Mouse (Mus musculus) kidney, embryonic 16.5 days (tissue): ENCODE data around the gene Arhgap10. TPM values are rescaled to one million over a fixed set of nuclear protein-coding genes. Genes with fewer than 3 reads are reported as not detected.

ENCODE experiments used
- ATAC-seq: fragments of 200-750 bp; cut with Nextera tagmentation; 2 replicates; pipeline ENCODE4 v1.8.0; 2017; ENCODE audit warnings: moderate TSS enrichment; ENCODE audit not compliant: low FRiP score, low TSS enrichment
- H3K27ac ChIP-seq: fragments of 300-500 bp; sonication (generic); 2 replicates; pipeline ENCODE4 v1.5.1; 2014; ENCODE audit warnings: low read length
- H3K27me3 ChIP-seq: fragments of 300-500 bp; sonication (generic); 2 replicates; pipeline ENCODE4 v1.6.1; 2014; ENCODE audit warnings: low read length, control low read depth, mixed read lengths; ENCODE audit not compliant: insufficient read depth
- H3K36me3 ChIP-seq: fragments of 300-500 bp; sonication (generic); 2 replicates; pipeline ENCODE4 v1.6.1; 2014; ENCODE audit warnings: low read length, control low read depth, mixed read lengths; ENCODE audit not compliant: insufficient read depth
- H3K4me1 ChIP-seq: fragments of 300-500 bp; sonication (generic); 2 replicates; pipeline ENCODE4 v1.6.1; 2014; ENCODE audit warnings: low read length, control low read depth, mixed read lengths; ENCODE audit not compliant: insufficient read depth
- H3K4me2 ChIP-seq: fragments of 300-500 bp; sonication (generic); replicated peaks from 2 replicates; pipeline ENCODE4 v1.6.1; 2014; ENCODE audit warnings: low read depth, low read length
- H3K4me3 ChIP-seq: fragments of 300-500 bp; sonication (generic); 2 replicates; pipeline ENCODE4 v1.5.1; 2014; ENCODE audit warnings: mild to moderate bottlenecking, low read length
- H3K9ac ChIP-seq: fragments of 300-500 bp; sonication (generic); replicated peaks from 2 replicates; pipeline ENCODE4 v1.6.1; 2014; ENCODE audit warnings: low read length
- H3K9me3 ChIP-seq: fragments of 300-500 bp; sonication (generic); 2 replicates; pipeline ENCODE4 v1.6.1; 2016; ENCODE audit warnings: low read length, control low read depth
- WGBS: fragments of 180-500 bp; shearing (Covaris S2); extraction: QIAGEN DNeasy Blood & Tissue Kit; methylation state at CpG from one replicate; pipeline ENCODE4 v1.1.7; 2014; 5-methylcytosine and 5-hydroxymethylcytosine counted together
- polyA plus RNA-seq: library from polyadenylated mRNA; unstranded; fragments of >200 nt; fragmentation: Nextera tagmentation; extraction: Ambion mirVana; gene quantifications from 2 replicates; pipeline ENCODE4 v1.2.1, GENCODE M21; 2015

Arhgap10 gene
- polyA plus RNA-seq, 1 experiment from 2014 or later, result 36.0 TPM

DNA sequence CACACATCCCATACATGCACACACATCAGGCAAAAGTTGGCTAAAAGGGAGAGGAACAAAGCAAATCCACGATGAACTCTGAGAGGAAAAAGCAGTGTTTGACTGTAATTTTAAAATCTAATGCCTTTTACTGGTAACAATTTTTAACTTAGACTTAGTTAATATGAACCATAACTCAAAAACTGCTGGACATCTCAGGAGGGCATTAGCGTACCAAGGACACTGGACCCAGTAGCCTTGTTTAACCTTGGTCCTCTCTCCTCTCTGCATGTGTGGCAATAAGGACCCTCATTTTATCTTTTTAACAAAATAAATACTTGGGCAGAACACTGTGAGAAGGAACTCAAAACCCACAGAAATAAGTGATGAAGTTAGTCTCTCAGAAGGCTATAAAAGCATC, 78.1 kb downstream of the Arhgap10 start:
- 93% methylated on average over 2 of the region's 2 CpGs for WGBS
- H3K4me3 ChIP-seq, result no peak overlapping the region
- peaks cover 40% of the 10 kb centered on the region for H3K4me1 ChIP-seq
- no peak overlapping the region for H3K4me2 ChIP-seq
- no peak overlapping the region for H3K27ac ChIP-seq
- H3K36me3 ChIP-seq, result 0 out of 2 replicates have a peak, but pooled peaks cover 3% of the 10 kb centered on the region
- no peak overlapping the region for H3K9ac ChIP-seq
- no peak for ATAC-seq
- H3K27me3 ChIP-seq, result no peaks in the 10 kb centered on the region
- no peaks in the 10 kb centered on the region for H3K9me3 ChIP-seq

DNA sequence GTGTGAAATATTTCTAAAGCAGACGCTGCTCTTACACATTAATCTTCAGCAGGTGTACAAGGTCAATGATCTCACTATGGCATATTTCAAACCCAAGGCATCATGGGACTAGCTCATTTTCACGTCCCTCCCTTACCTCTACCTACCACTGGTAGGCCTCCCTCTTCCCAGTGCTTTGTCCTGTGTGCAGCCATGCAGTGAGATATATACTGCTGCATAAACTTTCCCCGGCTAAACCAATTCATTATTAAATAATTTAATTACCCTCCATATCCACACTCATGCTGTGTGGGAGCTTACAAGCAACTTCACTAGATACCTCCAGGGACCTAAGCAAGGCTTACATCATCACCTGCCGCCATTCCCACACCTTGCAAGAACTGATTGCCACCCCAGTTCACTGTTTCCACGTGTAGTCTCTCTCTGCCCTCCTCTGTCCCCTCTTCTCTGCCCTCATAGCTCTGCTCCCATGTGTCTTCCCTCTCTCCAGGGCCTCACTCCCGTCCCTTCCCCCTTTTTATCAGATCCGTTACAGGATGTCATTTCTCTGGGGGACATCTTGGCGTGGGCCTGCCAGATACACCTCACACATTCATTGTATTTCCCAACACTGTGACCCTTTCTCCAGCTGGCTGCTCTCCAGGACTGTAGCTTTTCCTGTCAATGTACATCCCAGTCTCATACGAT, 79.8 kb downstream of the Arhgap10 start:
- Histone ChIP-seq H3K9me3 (no peaks in the 10 kb centered on the region), H3K9ac (no peak overlapping the region), H3K4me3 (no peak overlapping the region), H3K36me3 (no peaks in the 10 kb centered on the region), H3K27ac (peak overlapping the region; percentile 0; the same call in 1 of the 2 replicates), H3K27me3 (no peaks in the 10 kb centered on the region), H3K4me2 (no peak overlapping the region), H3K4me1 (peaks cover 42% of the 10 kb centered on the region)
- peak; percentile 47 for ATAC-seq
- WGBS, result 24% methylated on average over 9 of the region's 9 CpGs

DNA sequence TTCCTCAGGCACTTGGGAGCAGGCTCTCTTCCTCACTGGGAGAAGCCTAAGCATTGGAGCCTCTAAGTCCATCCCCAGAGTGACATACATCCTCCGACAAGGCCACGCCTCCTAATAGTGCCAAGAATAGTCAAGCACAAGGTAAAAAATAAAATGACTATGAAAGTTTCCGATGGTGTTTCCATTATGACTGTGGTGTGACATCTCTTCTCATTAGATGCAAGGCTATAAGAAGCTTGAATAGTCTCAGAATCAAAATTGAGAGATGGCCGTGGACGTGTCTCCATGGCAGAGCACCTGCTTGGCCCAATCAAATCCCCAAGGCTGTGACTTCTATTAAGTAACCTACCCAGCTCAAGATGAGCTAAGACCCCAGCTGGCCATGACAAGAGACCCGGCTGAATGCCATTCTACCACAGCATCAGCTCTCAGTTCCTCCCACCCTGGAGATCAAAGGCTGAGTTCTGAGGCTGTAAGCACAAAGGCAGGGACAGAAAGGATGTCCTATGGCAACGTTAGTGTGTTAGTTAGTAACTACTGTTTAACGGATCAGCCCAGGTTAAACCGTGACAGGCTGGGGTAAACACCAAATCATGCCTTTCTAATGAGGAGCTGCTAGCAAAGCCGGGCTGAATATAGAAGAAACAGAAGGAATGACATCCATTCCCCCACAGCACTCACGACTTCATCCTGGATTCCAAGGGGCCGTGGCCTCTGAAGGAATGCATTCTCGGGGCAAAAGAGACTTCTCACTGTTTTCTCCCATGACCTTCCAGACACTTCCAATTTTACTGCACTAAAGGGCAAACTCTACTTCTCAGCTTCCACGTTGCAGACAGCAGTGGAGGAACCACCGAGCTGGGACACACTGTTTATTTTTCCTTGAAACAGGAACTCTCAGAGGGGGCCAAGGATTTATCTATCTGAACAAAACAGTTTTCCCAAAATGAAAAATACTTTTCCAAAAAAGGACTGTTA, 81.5 kb downstream of the Arhgap10 start:
- Histone ChIP-seq H3K27ac (peak overlapping the region; percentile 75), H3K4me3 (no peak overlapping the region), H3K27me3 (no peaks in the 10 kb centered on the region), H3K9me3 (no peaks in the 10 kb centered on the region), H3K9ac (no peak overlapping the region), H3K4me2 (no peak overlapping the region), H3K36me3 (no peaks in the 10 kb centered on the region), H3K4me1 (peaks cover 44% of the 10 kb centered on the region)
- ATAC-seq, result peak; percentile 39; the same call in 1 of the 2 replicates
- 35% methylated on average over 15 of the region's 15 CpGs for WGBS

DNA sequence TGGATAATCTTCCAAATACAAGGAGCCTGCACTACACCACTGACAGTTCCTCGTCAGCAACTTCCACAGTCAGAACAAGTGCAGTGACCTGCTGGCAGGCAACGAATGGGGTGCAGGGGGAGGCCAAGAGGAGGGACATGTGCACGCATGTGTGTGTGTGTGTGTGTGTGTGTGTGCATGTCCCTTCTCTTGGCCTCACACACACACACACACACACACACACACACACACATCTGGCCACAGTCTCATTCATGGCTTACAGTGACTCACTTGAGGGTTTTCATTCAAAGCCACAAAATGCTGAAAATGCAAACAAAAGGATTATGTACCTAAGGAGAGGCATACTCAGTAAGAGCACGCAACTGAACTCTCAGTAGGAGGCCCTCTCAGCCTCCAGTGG, 84.5 kb downstream of the Arhgap10 start:
- H3K4me1 ChIP-seq, result peaks cover 35% of the 10 kb centered on the region
- ATAC-seq, result no peak
- 62% methylated on average over 4 of the region's 4 CpGs for WGBS

DNA sequence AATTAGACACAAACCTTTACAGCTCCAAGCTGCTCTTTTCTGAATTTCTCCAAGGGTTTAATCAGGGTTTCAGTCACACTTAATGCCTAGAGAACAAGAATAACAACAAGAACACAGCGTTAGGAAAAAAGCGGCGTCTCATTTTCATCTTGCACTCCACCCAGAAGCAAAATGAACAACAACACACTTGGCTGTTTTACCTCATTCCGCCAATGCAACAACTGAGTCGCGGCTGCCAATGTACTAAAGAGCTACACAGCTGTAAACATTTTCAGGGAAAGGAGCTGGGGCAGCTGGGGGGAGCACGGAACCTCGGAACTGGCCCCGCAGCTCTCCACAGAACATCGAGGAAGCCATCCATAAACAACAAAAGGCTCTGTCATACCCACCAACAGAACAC, 85.0 kb downstream of the Arhgap10 start:
- H3K4me2 ChIP-seq, result no peak overlapping the region
- H3K9me3 ChIP-seq, result no peaks in the 10 kb centered on the region
- WGBS, result 54% methylated on average over 10 of the region's 10 CpGs
- H3K9ac ChIP-seq, result no peak overlapping the region
- peaks cover 30% of the 10 kb centered on the region for H3K4me1 ChIP-seq
- no peaks in the 10 kb centered on the region for H3K27me3 ChIP-seq
- no peak overlapping the region for H3K4me3 ChIP-seq
- H3K27ac ChIP-seq, result peak overlapping the region; percentile 30; the same call in 1 of the 2 replicates
- no peak for ATAC-seq
- no peaks in the 10 kb centered on the region for H3K36me3 ChIP-seq

More for the DNA sequence above, 84.5 kb downstream of the Arhgap10 start:
- Histone ChIP-seq H3K36me3 (no peaks in the 10 kb centered on the region), H3K9me3 (no peaks in the 10 kb centered on the region), H3K27me3 (no peaks in the 10 kb centered on the region), H3K4me2 (no peak overlapping the region), H3K4me3 (no peak overlapping the region), H3K27ac (no peak overlapping the region; the same call in 1 of the 2 replicates), H3K9ac (no peak overlapping the region)

DNA sequence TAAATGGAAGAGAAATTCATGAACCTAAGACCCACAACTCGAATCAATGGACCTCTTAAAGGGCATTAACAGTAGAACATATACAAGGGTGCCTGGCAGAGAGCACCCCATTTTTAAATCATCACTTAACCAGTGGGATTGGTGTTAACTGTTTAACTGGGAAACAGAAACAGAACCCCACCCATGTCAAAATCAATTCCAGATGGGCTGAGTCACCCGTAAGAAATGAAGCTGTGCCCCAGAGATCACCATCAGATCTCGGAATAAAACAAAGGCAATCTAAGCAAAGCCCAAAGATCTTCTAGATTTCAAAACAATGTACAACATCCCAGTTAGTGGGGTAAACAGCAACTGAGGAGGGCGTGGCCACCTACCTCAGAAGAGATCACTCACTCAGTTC, 89.3 kb downstream of the Arhgap10 start:
- Histone ChIP-seq H3K9ac (no peak overlapping the region), H3K36me3 (no peaks in the 10 kb centered on the region), H3K27ac (no peak overlapping the region), H3K4me1 (peaks cover 10% of the 10 kb centered on the region), H3K4me3 (no peak overlapping the region), H3K9me3 (no peaks in the 10 kb centered on the region), H3K4me2 (no peak overlapping the region), H3K27me3 (no peaks in the 10 kb centered on the region)
- 79% methylated on average over 4 of the region's 4 CpGs for WGBS
- ATAC-seq, result no peak

DNA sequence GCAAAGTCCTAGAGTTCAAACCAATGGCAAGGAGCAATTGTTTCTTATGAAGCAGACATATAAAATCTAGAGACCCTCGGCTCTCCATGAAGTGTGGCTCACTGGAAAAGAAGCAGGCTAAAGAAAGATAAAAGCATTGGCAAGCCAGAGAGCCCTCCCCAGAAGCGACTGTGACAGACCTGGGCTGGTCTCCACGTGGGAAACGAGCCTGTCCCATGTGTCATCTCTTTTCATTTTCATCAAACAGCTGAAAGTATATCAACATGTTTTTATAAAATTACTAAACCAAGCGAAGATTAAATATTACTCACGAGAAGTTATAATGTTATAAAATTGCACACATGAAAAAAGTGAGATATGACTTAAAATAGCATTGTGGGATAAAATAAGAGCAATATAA, 89.7 kb downstream of the Arhgap10 start:
- H3K4me1 ChIP-seq, result peaks cover 9% of the 10 kb centered on the region
- H3K4me2 ChIP-seq, result no peak overlapping the region
- 83% methylated on average over 6 of the region's 6 CpGs for WGBS
- no peaks in the 10 kb centered on the region for H3K9me3 ChIP-seq
- no peak overlapping the region for H3K9ac ChIP-seq
- 0 out of 2 replicates have a peak, but pooled peaks cover 1% of the 10 kb centered on the region for H3K36me3 ChIP-seq
- H3K4me3 ChIP-seq, result no peak overlapping the region
- H3K27me3 ChIP-seq, result no peaks in the 10 kb centered on the region
- H3K27ac ChIP-seq, result no peak overlapping the region
- ATAC-seq, result no peak

DNA sequence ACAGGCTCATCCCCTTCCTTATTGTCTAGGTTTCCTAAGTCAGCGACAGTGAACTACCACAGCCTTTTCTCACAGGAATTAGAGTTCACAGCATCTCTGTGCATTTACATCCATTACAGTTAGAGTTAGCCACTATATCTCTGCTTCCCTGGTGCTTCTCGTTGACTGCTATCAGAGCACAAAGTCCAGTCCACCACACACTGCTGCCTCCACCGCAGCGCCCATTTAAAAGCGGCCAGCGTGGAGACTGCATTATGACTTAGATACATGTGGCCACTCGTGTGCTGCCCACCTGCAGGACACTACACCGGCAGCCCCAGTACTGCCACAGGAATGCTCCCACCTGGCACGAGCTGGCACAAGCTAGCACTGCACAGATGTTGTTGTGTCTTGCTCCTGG, 90.3 kb downstream of the Arhgap10 start:
- ATAC-seq, result no peak
- no peak overlapping the region for H3K4me3 ChIP-seq
- 79% methylated on average over 9 of the region's 9 CpGs for WGBS
- H3K4me1 ChIP-seq, result peaks cover 3% of the 10 kb centered on the region; the same call in 1 of the 2 replicates
- 0 out of 2 replicates have a peak, but pooled peaks cover 4% of the 10 kb centered on the region for H3K36me3 ChIP-seq
- no peak overlapping the region for H3K4me2 ChIP-seq
- H3K27me3 ChIP-seq, result no peaks in the 10 kb centered on the region
- H3K9ac ChIP-seq, result no peak overlapping the region
- H3K9me3 ChIP-seq, result no peaks in the 10 kb centered on the region
- no peak overlapping the region for H3K27ac ChIP-seq

DNA sequence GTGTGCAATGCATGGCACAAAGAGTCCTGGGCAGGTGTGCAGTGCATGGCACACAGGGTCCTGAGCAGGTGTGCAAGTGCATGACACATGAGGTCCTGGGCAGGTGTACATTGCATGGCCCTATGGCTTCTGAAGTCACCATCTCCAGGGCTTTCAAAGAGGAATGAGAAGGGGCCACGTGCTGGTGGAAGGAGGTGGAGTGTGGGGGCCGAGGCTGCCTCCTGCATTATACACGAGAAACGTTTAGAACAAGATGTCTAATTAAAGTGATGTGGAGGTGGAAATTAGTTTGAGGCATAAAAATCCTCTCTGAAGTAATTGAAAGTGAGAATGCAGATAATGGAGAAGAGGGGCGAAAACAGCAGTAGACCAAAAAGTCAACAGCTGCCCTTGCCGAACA, 93.9 kb downstream of the Arhgap10 start:
- no peak overlapping the region for H3K4me2 ChIP-seq
- H3K27ac ChIP-seq, result no peak overlapping the region
- H3K36me3 ChIP-seq, result 0 out of 2 replicates have a peak, but pooled peaks cover 4% of the 10 kb centered on the region
- no peak overlapping the region for H3K9ac ChIP-seq
- ATAC-seq, result peak; percentile 23; the same call in 1 of the 2 replicates
- H3K27me3 ChIP-seq, result no peaks in the 10 kb centered on the region
- no peak overlapping the region for H3K4me3 ChIP-seq
- WGBS, result 61% methylated on average over 4 of the region's 6 CpGs
- H3K9me3 ChIP-seq, result no peaks in the 10 kb centered on the region
- H3K4me1 ChIP-seq, result no peaks in the 10 kb centered on the region
